ENCODE assay signal across 15 mouse cellular contexts in genomic region chr19:34220732-34221380, GRCm38 (mm10). TPM values are rescaled to one million over a fixed set of nuclear protein-coding genes. Genes with fewer than 3 reads are reported as not detected.
"Had no signal": no experiment of that assay in that cellular context is flagged by ENCODE, and none has a peak within 500 bp of the region (broad histone marks: within the 10 kb centered on the region; RNA-seq: fewer than 3 reads in every experiment).

No protein-coding gene starts in this region.

- H3K27ac ChIP-seq: kidney, embryonic 15.5 days; limb, embryonic 13.5 days; liver, embryonic 15.5 days; macrophage; midbrain, embryonic 12.5 days; neural tube, embryonic 15.5 days had no signal

- H3K27me3 ChIP-seq: kidney, embryonic 15.5 days; limb, embryonic 13.5 days; liver, embryonic 15.5 days; megakaryocyte, embryonic 14.5 days; midbrain, embryonic 12.5 days; neural tube, embryonic 15.5 days had no signal

- H3K9me3 ChIP-seq: kidney, embryonic 15.5 days; limb, embryonic 13.5 days; liver, embryonic 15.5 days; megakaryocyte, embryonic 14.5 days; midbrain, embryonic 12.5 days; neural tube, embryonic 15.5 days had no signal

- H3K9ac ChIP-seq: kidney, embryonic 15.5 days; limb, embryonic 13.5 days; liver, embryonic 15.5 days; lung, embryonic 14.5 days; midbrain, embryonic 12.5 days; neural tube, embryonic 15.5 days had no signal

- H3K4me2 ChIP-seq: kidney, embryonic 15.5 days; limb, embryonic 13.5 days; liver, embryonic 15.5 days; lung, embryonic 14.5 days; midbrain, embryonic 12.5 days; neural tube, embryonic 15.5 days had no signal

- H3K36me3 ChIP-seq: kidney, embryonic 15.5 days; liver, embryonic 15.5 days; midbrain, embryonic 12.5 days had no signal

- H3K4me3 ChIP-seq: kidney, embryonic 15.5 days; limb, embryonic 13.5 days; liver, embryonic 15.5 days; megakaryocyte, embryonic 14.5 days; midbrain, embryonic 12.5 days; neural tube, embryonic 15.5 days had no signal

- DNase-seq: kidney, adult 18-20 months; kidney, postnatal 14 days; left cerebral cortex, postnatal 4 days; lung, embryonic 14.5 days; lung, postnatal 14 days; thymus, adult 18-20 months; thymus, postnatal 14 days had no signal

- H3K4me1 ChIP-seq: kidney, embryonic 15.5 days; liver, embryonic 15.5 days; neural tube, embryonic 15.5 days had no signal

RNA-seq across cellular contexts. Expression of gene Ankrd22, which starts 55.0 kb away (rescaled TPM):
- polyA plus RNA-seq: lung, embryonic 14.5 days; midbrain, embryonic 12.5 days; midbrain, postnatal 0 days; neural tube, embryonic 15.5 days had no signal
